Mouse (Mus musculus) effector memory CD4-positive, alpha-beta T cell, adult 5 months (primary cell): ENCODE data around the gene Wdr91. TPM values are rescaled to one million over a fixed set of nuclear protein-coding genes. Genes with fewer than 3 reads are reported as not detected.

Experiments
- polyA plus RNA-seq: library from polyadenylated mRNA; unstranded; fragments of 100-300 nt; shearing (Covaris generic); gene quantifications from one replicate; pipeline ENCODE4 v1.2.1, GENCODE M21; 2017

Wdr91 gene
- 20.4 TPM for polyA plus RNA-seq

DNA sequence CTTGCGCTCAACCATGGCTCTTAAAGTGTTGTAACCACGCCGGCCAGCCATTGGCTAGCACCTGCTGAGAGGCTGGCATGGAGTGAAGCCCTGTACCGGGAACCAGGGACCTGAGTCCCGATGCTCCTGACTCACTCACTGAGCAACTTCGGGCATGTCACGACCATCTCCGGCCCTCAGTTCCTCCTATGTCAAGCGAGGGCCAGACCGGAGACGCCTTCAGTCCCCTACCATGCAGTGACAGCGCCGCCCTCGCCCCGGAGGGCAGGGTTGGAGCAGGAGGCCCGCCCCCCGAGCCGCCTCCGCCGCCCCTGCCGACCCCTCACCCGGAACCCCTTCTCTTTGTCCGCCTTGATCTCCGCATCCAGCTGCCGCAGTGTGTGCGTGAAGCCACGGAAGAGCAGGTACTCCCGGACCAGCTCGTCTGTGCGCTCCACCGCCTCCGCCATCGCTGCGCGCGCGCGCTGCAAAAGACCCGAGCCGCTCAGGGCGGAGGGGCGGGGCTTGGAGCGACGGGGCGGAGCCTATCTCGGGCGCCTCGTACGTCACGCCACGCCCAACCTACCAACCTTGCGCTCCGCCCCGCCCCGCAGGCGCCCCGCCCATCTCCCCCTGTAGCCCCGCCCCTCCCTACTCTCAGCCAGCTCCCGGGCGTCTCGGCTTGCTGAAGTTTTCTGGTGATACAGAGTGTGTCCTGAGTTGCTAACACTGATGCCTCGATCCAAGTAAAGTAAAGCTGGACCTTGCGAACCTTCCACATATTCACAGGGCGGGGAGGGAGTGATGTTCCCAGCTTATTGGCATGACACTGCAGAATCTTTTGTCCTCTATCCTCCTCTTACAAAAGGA, at the start of gene Wdr91:
Gene Wdr91, minus strand, starts transcription at position 506 of the 849 bp plus-strand sequence.

GRCm38 (mm10) chr6:34919956-34920355, 9.3 kb upstream of the Wdr91 start, which contains the start of gene Stra8:
Gene Stra8, plus strand, starts transcription at chr6:34920163.

DNA sequence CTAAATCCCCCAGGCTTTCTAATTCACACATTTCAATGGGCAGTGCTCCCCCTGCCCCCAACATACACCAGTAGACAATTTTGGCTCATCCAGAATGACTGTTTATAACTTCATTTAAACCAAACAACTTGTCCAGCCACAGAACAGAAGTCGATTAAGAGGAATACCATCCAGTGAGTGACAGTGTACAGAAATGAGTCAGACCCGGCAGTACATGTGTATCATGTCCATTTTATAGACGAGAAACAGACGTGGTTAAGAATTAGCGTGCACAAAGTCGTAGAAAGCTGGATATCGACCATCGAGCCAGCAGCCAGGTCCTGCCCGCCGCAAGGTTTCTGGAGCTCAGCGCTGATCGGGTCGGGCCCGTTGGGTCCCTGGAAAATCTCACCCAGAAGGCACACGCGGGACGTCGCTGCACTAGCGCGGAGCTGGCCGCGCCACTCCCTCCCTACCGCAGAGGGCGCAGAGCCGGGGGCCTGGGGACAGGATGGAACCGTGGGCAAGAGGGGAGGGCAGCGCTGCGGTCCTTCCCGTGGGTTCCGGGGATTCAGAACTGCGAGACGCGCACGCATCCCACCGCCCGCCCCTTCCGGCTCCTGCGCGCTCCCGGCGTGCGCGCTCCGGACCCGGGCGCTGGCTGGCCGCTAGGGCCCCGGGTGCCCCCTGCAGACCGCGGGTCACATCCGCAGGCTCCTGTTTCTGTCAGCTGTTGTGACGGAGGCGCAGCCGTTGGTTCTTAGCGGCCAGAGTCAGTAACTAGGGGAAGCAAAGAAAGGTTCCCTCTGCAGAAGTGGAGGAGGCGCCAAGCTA, 33.0 kb downstream of the Wdr91 start, which contains the start of gene Cyren:
Gene Cyren, minus strand, starts transcription at position 552 of the 813 bp plus-strand sequence.

DNA sequence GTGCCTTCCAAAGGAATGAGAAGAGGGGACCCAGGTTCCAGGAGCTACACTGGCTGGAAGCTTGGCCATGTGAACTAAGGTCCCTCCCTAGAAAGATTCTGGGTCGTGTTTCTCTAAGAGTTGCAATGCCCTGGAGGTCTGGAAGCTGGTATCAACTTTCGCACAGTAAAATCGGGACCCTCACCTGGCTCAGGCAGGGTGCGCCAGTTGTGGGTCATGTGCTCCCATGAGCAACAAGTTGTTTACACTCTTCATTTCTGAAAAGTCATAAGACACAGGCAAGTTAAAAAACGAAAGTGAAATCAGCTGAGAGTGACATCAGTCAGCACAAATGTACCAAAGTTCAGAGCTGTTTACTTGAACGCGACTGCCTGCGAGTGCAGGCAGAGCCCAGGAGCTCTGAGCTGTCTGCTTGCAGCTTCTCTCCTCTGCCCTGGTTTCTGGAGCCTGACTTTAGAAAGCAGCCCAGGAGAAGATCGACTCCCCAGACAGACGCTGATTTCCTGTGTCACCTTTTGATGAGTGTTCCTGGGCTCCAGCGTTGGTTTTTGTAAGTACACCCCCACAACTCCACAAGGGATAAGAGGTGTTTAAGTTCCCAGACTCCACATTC, 47.8 kb downstream of the Wdr91 start, which contains the start of gene Tmem140:
Gene Tmem140, plus strand, starts transcription at position 356 of the 613 bp plus-strand sequence.

Other genes starting within 250 kb of the Wdr91 start
- 1.5 TPM for gene Agbl3, start 130.4 kb downstream of the Wdr91 start, polyA plus RNA-seq
- 11.4 TPM for gene Tmem140, start 47.7 kb downstream of the Wdr91 start, polyA plus RNA-seq
- gene Cyren, start 32.8 kb downstream of the Wdr91 start, polyA plus RNA-seq = 3.6 TPM
- gene Stra8, start 9.3 kb upstream of the Wdr91 start, polyA plus RNA-seq = not detected
- 0.22 TPM for gene Slc23a4, start 77.5 kb upstream of the Wdr91 start, polyA plus RNA-seq
- gene Cnot4, start 222.8 kb upstream of the Wdr91 start, polyA plus RNA-seq = 53.8 TPM